Mouse (Mus musculus) bone marrow, adult 2 months (tissue): ENCODE measurements at regions not wholly inside any gene's neighbourhood (a gene's known extent, or its start where the extent isn't known, plus 50 kb on each side); places are given as distances from the start of the nearest gene placed in this dataset.

ENCODE experiments used
- H3K27ac ChIP-seq: fragments of 200-500 bp; 2 replicates; pipeline ENCODE4 v1.5.1; 2012; ENCODE audit warnings: low read depth, mild to moderate bottlenecking, control low read depth, inconsistent platforms, low read length; ENCODE audit not compliant: control insufficient read depth, poor library complexity, insufficient read depth
- H3K4me1 ChIP-seq: fragments of 200-500 bp; 2 replicates; pipeline ENCODE4 v1.6.1; 2011; ENCODE audit warnings: low read length; ENCODE audit not compliant: control insufficient read depth, insufficient read depth
- H3K4me3 ChIP-seq: fragments of 200-500 bp; replicated peaks from 2 replicates; pipeline ENCODE3; 2011; ENCODE audit warnings: mild to moderate bottlenecking, low read depth, low read length, control low read depth; ENCODE audit not compliant: control insufficient read depth
- CTCF ChIP-seq: fragments of 200-500 bp; IDR thresholded peaks from 2 replicates; pipeline ENCODE4 v1.5.1; 2011; ENCODE audit warnings: low read length, control low read depth; ENCODE audit not compliant: control insufficient read depth, insufficient read depth
- POLR2A ChIP-seq: fragments of 200-500 bp; IDR thresholded peaks from 2 replicates; pipeline ENCODE4 v1.6.1; 2011; ENCODE audit warnings: low read depth, mild to moderate bottlenecking, control low read depth, low read length, borderline replicate concordance; ENCODE audit not compliant: control insufficient read depth
- WGBS: fragments of 180-500 bp; shearing (Covaris S2); methylation state at CpG from one replicate; pipeline ENCODE4 v1.1.7; 2018; 5-methylcytosine and 5-hydroxymethylcytosine counted together

- no peak overlapping the region for H3K27ac ChIP-seq
- H3K4me1 ChIP-seq, result no peaks in the 10 kb centered on the region
- WGBS, result 81% methylated on average over 5 of the region's 5 CpGs
- TF ChIP-seq POLR2A (no peak), CTCF (no peak)
- H3K4me3 ChIP-seq, result no peak overlapping the region
Observed at GRCm38 (mm10) chr6:141027787-141028186, 221.3 kb upstream of the Pde3a start.

- no peaks in the 10 kb centered on the region for H3K4me1 ChIP-seq
- TF ChIP-seq POLR2A (no peak), CTCF (no peak)
- WGBS, result 62% methylated on average over 5 of the region's 5 CpGs
- H3K4me3 ChIP-seq, result no peak overlapping the region
- H3K27ac ChIP-seq, result no peak overlapping the region
Observed at GRCm38 (mm10) chr6:141034824-141035223, 214.2 kb upstream of the Pde3a start.

- no peak for TF ChIP-seq CTCF
- WGBS, result 79% methylated on average over 5 of the region's 5 CpGs
Observed at GRCm38 (mm10) chr6:141041358-141041757, 207.7 kb upstream of the Pde3a start.

GRCm38 (mm10) chr6:141041781-141042625 lies 207.1 kb upstream of the Pde3a start:
- H3K4me1 ChIP-seq, result no peaks in the 10 kb centered on the region
- no peak overlapping the region for H3K4me3 ChIP-seq
- WGBS, result 78% methylated on average over 16 of the region's 16 CpGs
- TF ChIP-seq POLR2A, result no peak
- no peak for TF ChIP-seq CTCF
- H3K27ac ChIP-seq, result no peak overlapping the region

More at GRCm38 (mm10) chr6:141041358-141041757, 207.7 kb upstream of the Pde3a start:
- Histone ChIP-seq H3K27ac (no peak overlapping the region), H3K4me3 (no peak overlapping the region), H3K4me1 (no peaks in the 10 kb centered on the region)

GRCm38 (mm10) chr6:141048271-141048670 lies 200.8 kb upstream of the Pde3a start:
- WGBS, result 41% methylated on average over 2 of the region's 2 CpGs
- no peak for TF ChIP-seq POLR2A
- TF ChIP-seq CTCF, result no peak
- Histone ChIP-seq H3K4me1 (no peaks in the 10 kb centered on the region), H3K4me3 (no peak overlapping the region), H3K27ac (no peak overlapping the region)

GRCm38 (mm10) chr6:141050038-141050684 lies 198.9 kb upstream of the Pde3a start:
- 62% methylated on average over 11 of the region's 11 CpGs for WGBS
- H3K4me1 ChIP-seq, result no peaks in the 10 kb centered on the region
- TF ChIP-seq CTCF, result no peak
- no peak for TF ChIP-seq POLR2A
- no peak overlapping the region for H3K27ac ChIP-seq
- H3K4me3 ChIP-seq, result no peak overlapping the region

GRCm38 (mm10) chr6:141054026-141054425 lies 195.0 kb upstream of the Pde3a start:
- no peak for TF ChIP-seq POLR2A
- TF ChIP-seq CTCF, result no peak
- Histone ChIP-seq H3K27ac (no peak overlapping the region), H3K4me1 (no peaks in the 10 kb centered on the region), H3K4me3 (no peak overlapping the region)
- 28% methylated on average over 7 of the region's 7 CpGs for WGBS

GRCm38 (mm10) chr6:141059250-141059916 lies 189.7 kb upstream of the Pde3a start:
- Histone ChIP-seq H3K4me3 (no peak overlapping the region), H3K4me1 (no peaks in the 10 kb centered on the region), H3K27ac (no peak overlapping the region)
- no peak for TF ChIP-seq POLR2A
- TF ChIP-seq CTCF, result no peak
- WGBS, result 86% methylated on average over 11 of the region's 11 CpGs
